Mouse (Mus musculus) fibroblast of lung, adult 2 months (primary cell): ENCODE measurements around the gene Ccdc38.
A peak's percentile ranks its signal among the peaks of the same experiment; 100 is the strongest.
"Not testable (repeated sequence)": the region's sequence is repeated elsewhere in the genome, so short reads cannot be mapped to it uniquely, and the experiment has no call there.

Source experiments
- DNase-seq: peaks from one replicate; pipeline ENCODE4 v3.0.0-alpha.2; 2011; ENCODE audit warnings: low read depth

Ccdc38 gene

GRCm38 (mm10) chr10:93548991-93549390, 8.6 kb downstream of the Ccdc38 start:
- peak; percentile 44 for DNase-seq

- no peak for DNase-seq
Measured at GRCm38 (mm10) chr10:93549821-93550220, 9.4 kb downstream of the Ccdc38 start.

GRCm38 (mm10) chr10:93552596-93552995, 12.2 kb downstream of the Ccdc38 start:
- no peak for DNase-seq

GRCm38 (mm10) chr10:93557971-93558370, 17.5 kb downstream of the Ccdc38 start:
- not testable (repeated sequence) for DNase-seq

- DNase-seq, result no peak
Measured at GRCm38 (mm10) chr10:93559786-93560185, 19.4 kb downstream of the Ccdc38 start.

- DNase-seq, result no peak
Measured at GRCm38 (mm10) chr10:93564518-93565090, 24.2 kb downstream of the Ccdc38 start.

- DNase-seq, result no peak
Measured at GRCm38 (mm10) chr10:93567066-93567465, 26.6 kb downstream of the Ccdc38 start.

- DNase-seq, result no peak
Measured at GRCm38 (mm10) chr10:93567841-93568566, 27.6 kb downstream of the Ccdc38 start.

- no peak for DNase-seq
Measured at GRCm38 (mm10) chr10:93568671-93569070, 28.2 kb downstream of the Ccdc38 start.

GRCm38 (mm10) chr10:93572209-93572608, 31.8 kb downstream of the Ccdc38 start:
- no peak for DNase-seq

GRCm38 (mm10) chr10:93574966-93575365, 34.5 kb downstream of the Ccdc38 start:
- DNase-seq, result no peak

GRCm38 (mm10) chr10:93575960-93576359, 35.5 kb downstream of the Ccdc38 start:
- DNase-seq, result no peak

GRCm38 (mm10) chr10:93577271-93577886, 36.9 kb downstream of the Ccdc38 start:
- DNase-seq, result peak; percentile 40

GRCm38 (mm10) chr10:93588796-93589195, 48.4 kb downstream of the Ccdc38 start:
- DNase-seq, result no peak

- DNase-seq, result peak; percentile 93
Measured at GRCm38 (mm10) chr10:93589281-93589848, 48.9 kb downstream of the Ccdc38 start, which contains the start of gene Snrpf. TSS of gene Snrpf (minus strand) at chr10:93589706.

- DNase-seq, result no peak
Measured at GRCm38 (mm10) chr10:93592456-93592855, 52.0 kb downstream of the Ccdc38 start.

GRCm38 (mm10) chr10:93594022-93594482, 53.6 kb downstream of the Ccdc38 start:
- DNase-seq, result peak; percentile 81

- no peak for DNase-seq
Measured at GRCm38 (mm10) chr10:93595831-93596230, 55.4 kb downstream of the Ccdc38 start.

GRCm38 (mm10) chr10:93596641-93597040, 56.2 kb downstream of the Ccdc38 start:
- DNase-seq, result no peak

- DNase-seq, result no peak
Measured at GRCm38 (mm10) chr10:93602309-93602708, 61.9 kb downstream of the Ccdc38 start.

- DNase-seq, result no peak
Measured at GRCm38 (mm10) chr10:93603256-93603655, 62.8 kb downstream of the Ccdc38 start.

- no peak for DNase-seq
Measured at GRCm38 (mm10) chr10:93606326-93606725, 65.9 kb downstream of the Ccdc38 start.

- no peak for DNase-seq
Measured at GRCm38 (mm10) chr10:93608051-93608450, 67.6 kb downstream of the Ccdc38 start.
